Mouse (Mus musculus) monocyte, adult 5-6 weeks (primary cell): ENCODE results near the gene Tmem100. TPM values are rescaled to one million over a fixed set of nuclear protein-coding genes. Genes with fewer than 3 reads are reported as not detected.

ENCODE experiments used
- ATAC-seq: fragments of 153-309, 156-312 bp; replicated peaks from 2 replicates; pipeline ENCODE4 v1.8.0; 2017; ENCODE audit warnings: mild to moderate bottlenecking; ENCODE audit not compliant: low TSS enrichment, insufficient number of reproducible peaks, severe bottlenecking, poor library complexity, low FRiP score
- total RNA-seq: library from RNA; stranded (forward); fragments of 200-1000, 200-491, 200-594 nt; gene quantifications from 3 replicates; pipeline ENCODE4 v1.2.3, GENCODE M21; 2017

Tmem100 gene
- total RNA-seq: not detected in 3 replicates

DNA sequence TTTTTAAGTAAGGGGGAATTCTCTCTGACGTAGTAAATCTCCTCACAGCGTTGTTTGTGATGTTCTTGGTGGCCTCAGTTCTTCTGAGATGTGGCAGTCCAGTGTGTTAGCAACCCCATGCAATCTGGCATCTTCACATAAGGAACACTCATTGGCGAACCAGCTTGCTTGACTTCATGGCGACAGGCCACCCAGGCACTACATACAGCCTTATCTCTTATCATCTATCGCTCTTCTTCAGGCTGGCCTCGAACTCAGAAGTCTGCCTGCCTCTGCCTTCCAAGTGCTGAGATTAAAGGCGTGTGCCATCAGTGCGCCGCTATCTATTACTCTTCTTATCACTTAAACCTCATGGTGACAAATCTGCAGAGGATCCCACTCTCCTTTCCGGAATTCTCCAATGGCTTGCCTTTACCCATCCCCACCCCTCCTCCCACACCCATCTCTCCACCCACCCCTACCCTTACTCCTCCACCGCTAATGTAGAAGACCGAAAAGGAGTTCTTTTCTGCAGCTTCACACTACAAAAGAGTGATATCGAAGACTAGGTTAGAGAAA, at the start of gene Tmem100:
Gene Tmem100 (plus strand): TSS at position 508 of the 558 bp plus-strand sequence.
- ATAC-seq: no peak

DNA sequence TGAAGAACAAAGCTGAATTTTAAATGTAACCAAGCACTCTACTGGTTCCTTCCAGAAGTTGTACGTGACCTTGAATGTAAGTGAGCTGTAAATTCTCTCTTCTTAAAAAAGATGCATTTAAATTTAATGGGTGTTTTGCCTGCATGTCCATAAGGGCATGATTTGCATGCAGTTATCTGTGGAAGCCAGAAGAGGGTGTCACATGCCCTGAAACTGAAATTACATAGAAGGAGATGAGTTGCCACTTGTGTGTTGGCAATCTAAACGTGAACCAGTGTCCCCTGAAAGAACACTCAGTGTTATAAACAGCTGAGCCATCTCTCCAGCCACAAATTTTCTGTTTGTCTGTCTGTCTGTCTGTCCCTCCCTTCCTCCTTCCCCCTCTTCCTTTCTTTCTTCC, 47.2 kb upstream of the Tmem100 start:
- no peak for ATAC-seq

DNA sequence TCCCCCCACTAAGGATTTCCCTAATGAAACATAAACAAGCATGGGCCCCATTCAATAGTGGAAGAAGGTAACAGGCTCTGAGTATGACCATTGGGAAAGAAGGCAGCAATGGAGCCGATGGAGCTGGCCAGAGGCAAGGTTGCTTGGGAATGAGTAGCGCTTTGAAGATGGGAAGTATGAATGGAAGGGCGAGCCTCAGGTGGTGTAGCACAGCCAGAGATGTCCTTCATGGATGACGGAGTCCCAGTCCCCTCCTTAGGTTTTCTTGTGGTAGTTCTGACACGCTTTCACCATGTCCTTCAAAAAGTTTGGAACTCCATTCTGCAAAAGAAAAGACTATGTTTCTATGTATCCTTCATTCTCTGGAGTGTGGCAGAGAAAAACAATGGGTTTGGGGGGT, 45.7 kb upstream of the Tmem100 start:
- ATAC-seq: no peak

DNA sequence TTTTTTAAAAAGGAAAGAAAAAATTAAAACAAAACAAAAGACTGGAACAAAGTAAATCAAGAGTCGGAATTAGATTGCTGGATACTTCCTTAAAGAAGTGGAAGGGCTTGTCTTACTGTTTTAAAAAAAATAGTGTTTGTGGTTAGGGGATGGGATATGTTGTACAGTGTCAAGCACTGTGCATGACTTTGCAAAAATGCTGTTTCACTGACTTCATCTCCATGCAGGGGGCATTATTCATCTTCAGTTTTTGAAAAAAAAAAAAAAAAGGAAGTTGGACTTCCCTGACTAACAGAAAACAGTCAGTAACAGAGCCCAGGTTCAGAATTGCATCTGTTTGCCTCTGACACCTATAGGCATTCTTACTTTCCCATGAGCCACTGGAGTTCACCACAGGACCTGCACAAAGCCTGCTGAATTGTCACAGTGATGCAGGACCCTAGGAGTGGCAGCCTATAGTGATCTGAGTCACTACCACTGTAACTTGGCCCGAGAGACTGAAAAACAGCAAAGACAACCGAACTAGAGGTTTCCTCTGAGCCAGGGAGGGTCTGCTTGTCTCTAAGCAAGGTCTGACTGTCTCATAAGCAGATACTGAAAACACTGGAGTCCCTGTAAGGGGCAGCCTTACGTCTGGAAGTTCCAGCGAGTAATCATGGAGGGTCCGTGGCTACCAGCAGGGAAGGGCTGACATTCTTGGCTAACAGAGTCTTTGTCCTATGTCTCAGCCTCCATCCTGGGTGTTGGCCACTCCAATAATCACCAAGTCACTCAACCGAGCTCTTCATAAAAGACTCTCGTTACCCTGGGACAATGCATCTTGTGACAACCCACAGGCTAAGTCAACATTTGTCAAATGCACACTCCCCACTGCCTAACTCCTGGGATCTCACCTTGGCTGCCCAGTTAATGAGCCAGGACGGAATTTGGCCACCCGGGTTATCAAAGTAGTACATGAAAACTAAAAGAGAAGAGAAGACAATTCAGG, 44.7 kb upstream of the Tmem100 start:
- no peak for ATAC-seq

DNA sequence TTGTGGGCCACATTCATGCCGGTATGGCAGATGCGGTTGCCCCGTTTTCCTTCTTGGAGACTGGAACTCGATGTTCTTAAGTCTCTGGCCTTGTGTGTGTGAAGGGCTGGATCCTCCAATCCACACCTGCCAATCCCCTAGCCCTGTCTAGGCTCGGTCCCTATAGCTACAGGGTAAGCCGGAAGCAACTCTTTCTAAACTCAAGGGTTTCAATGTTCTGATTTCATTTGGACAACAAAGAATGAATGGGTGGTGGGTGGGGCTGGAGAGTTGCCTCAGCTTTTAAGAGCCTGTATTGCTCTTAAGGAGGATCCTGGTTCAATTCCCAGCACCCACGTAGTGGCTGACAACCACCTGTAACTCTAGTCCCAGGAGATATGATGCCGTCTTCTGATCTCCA, 43.6 kb upstream of the Tmem100 start:
- no peak for ATAC-seq

DNA sequence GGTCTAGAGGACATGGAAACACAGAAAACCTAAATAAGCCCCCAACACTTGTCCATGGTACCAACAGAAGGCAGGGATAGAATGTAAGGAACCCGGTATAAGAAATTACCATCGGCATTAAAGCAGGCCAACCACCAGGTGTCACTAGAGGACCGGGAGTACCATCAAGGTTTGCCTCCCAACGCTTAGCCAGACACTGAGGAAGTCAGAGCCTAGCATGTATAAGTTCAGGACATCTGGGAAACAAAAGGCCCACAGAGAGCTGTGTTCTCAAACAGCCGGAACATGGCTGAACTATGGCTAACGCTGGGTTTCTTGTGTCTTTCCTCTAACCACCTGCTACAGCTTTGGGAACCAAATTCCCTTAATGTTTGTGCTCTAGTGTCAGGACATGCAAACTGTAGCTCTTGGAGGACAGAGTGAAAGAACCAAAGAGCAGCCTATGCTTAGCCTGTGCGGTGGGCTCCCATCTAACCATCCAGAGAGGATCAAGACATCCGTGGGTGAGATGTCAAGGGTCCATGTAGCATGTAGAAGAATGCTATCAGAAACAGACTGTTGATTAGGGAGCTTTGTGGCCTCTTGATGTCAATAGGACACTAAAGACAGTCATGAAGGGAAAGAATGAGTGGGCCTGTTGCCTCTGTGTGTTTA, 41.1 kb upstream of the Tmem100 start:
- peak; percentile 51; the same call in 1 of the 2 replicates for ATAC-seq

DNA sequence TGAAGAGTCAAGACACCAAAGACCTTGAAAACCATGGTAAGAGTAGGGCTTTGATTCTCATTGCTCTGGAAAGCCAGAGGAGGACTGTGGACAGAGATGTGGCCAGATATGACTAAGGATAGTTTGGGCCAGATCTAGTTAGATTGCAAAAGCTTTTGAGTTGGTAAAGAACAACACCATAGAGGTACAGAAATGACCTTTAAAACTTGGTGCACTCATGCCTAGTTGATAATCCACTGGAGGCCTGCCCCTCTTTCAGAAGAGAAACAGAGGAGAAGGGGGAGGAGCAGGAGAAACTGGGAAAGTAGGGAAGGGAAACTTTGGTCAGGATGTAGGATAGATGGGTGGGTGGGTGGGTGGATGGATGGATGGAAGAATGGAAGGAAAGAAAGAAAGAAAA, 38.5 kb upstream of the Tmem100 start:
- ATAC-seq: no peak

DNA sequence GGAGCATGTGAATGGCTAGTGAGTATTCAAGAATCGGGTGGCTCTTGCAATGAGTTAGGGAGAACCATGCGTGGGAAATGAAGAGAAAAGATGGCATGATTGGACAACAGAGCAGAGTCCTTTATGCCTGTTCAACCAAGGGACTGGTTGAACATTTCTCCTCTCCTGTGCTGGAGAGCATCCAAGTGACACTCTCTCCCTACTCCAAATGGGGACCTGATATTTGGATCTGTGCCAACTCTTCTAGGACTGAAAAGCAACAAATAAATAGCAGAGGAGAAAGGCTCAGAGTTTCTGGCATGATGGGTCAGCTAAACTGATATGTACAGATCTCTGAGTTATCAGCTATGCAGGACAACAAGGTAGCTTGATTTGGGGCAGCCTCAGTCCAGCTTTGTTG, 35.4 kb upstream of the Tmem100 start:
- ATAC-seq: no peak

DNA sequence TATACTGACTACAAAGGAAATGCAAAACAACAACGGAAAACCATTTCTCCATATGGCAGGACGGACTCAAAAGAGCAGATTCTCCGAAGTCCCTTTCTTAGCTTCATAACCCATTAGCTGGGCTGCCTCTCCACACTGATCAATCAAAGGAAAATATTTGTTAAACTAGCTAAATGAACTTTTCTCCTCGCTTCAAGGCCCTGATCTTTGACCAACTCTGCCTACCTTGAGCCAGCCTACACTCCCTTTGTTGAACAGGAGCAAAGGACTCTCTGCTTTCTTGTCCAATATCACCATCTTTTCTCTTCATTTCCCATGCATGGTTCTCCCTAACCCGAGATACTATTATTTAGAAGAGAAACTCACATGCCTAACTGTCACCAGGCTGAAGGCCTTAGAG, 34.6 kb upstream of the Tmem100 start:
- ATAC-seq: no peak

DNA sequence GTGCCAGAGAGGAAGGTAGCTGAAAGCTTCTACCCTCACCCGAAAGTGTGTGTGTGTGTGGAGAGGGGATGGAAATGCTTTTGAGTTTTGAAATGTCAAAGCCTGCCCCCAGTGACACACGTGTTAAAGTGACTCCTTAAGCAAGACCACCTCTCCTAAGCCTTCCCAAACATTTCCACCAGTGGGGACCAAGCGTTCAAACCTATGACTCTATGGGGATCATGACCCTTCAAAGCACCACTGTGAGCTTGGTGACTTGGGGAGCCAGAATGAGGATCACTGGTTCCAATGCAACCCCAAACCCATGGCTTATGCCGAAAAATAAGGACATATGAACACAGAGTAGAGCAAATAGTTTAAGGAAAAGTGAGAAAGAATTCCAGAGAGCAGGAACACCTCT, 33.7 kb upstream of the Tmem100 start:
- ATAC-seq: no peak

DNA sequence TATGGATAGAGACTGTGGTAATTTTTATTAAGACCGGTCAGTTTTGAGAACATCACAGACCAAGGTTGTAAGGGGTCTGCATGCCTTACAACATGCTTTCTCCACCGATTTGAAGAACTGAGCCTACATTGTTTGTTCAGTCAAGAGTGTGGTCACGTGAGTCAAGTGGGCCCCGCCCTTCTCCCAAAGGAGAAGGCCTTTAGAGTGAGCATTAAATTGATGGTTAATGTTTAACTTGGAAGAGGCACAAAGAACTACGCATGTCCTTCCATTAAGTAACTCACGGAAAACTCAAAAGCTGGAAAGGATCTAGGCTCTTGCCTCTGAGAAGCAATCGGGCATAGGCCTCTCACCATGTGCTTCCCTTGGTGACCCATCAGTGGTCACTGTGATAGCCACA, 33.3 kb upstream of the Tmem100 start:
- no peak for ATAC-seq

DNA sequence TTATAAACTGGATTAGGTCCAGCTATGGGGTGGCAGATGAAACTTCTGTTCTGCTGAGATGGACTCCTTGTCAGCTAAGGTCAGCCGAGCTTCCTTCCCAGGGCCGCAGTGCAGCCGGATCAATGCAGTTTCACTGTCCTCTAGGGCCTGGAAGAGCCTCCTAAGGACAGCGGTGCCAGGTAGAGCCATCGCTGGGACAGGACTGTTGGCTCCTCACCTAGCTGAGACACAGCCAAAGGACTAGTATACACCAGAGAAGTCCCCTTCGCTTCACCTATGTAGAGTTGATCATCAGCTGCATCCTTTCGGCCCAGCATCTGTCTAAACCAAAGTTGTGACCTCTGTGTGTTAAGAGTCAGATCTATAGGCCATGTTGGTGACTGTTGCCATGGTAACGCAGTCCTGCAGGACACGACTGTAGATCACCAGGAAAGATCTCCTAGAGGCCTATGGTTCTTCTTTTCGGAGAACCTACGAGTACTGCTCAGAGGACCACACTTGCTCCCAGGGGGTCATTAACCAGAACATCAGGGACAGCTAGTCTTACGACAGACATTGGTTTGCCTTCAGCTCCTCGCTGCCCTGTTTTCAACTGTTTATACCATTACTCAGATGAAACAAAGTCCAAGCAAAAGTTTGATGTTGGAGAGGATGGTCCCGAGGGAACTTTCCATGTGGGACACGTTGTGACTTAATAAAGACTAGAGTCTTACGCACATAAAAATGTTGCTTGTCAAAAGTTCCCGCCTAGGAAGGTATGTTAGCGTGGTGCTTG, 31.0 kb upstream of the Tmem100 start:
- ATAC-seq: no peak

DNA sequence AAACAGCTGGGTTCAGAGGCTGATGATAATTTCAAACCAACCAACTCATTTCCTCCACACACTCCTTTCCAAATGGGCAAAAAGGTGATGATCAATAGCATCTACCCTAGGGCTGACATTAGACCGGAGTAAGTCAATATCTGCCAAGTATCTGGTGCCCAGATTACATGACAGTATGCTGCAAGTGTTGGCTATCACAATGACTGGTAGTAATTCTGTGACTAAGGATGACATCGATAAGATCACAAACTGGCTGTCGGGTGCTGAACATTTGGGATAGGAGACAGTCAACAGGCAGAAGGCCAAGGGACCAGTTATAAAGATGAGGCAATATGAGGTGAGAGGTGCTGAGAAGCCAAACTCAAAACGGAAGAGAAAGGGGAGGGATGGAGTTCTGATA, 29.5 kb upstream of the Tmem100 start:
- no peak for ATAC-seq

DNA sequence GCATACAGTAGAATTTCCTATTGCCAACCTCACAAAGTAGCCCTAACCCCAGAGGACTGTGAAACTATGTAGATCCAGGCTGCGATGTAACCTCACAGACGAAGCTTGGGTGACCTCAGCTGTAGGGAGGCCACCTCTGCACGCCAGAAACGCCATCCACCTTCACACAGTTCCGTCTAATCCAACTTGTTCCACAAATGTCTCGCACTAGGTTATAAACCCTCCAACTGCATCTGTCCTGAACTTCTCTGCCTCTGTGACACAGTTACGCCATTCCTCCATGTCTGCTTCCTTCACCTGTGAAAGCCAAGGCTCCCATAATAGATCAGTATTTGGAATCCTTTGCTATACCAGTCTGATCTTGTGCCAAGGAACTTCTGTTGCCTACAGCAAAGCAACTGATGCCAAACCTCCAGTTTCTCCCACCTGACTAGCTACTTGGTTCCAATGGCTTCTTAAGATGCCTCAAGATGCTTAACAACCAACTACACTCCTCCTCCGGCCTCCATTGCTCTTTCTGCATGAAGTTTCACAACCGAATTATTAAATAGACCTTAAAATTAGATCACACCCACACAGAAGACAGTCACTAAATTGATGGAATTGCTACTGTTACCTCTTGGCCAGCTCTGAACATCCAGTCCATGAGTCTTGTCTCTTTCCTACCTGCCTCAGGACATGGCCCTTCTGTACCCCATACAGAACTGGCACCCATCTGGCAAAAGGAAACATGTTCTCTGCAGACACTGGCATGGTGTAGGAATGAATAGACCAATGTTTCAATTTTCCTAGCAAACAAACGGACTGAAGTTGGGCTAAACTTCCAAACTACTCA, 28.5 kb upstream of the Tmem100 start:
- ATAC-seq: no peak

DNA sequence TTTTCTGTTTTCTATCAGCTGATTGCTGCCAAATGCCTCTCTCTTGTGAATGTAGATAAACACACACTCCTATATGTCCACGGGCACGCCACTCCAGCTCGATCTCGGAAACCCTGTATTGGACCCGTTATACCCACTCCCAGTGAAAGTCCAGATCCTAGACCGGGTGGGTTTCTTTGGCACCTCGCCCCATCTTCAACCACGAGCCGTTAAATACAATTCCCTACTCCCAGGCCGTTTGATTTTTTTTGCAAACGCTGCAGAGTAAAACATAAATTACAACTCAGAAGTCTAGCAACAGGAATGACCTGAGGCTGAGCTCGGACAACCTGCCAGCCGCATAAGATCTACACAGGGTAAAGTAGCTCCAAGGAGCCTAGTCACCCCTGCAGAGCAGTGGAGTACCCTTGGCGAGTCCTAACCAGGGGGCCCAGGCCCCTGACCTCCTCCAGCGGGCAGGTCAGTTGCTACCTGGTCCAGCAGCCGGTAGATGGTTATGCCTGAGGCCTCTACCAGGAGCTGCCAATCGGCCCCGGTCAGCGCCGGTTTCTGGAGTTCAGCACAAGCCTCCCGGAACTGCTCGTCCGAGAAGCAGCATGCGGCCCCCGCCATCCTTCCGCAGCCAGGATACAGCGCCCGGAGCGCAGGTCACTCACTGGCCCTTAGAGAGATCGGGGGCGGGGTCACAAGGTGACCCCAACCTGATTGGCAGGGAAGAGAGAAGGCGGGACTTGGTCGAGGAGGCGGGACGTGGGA, 27.7 kb upstream of the Tmem100 start, which contains the start of gene Pctp:
Gene Pctp (minus strand): TSS at position 664 of the 756 bp plus-strand sequence.
- peak; percentile 98 for ATAC-seq

DNA sequence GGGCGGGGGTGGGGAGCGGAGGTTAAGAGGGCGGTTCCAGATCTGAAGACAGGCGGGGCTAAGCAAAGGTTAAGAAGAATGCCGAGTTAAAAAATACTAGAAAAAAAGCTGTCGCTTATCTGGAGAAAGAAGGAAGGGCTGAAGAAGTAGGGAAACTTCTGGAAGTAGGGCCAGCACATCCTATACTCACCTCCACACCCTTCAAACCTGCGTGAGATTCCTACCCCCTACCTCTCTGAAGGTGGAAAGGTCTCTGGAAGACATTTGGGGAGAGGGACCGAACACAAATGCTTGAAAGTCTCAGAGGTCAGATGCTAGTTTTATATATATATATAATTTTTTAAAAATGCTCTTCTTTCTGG, 27.2 kb upstream of the Tmem100 start:
- ATAC-seq: no peak

DNA sequence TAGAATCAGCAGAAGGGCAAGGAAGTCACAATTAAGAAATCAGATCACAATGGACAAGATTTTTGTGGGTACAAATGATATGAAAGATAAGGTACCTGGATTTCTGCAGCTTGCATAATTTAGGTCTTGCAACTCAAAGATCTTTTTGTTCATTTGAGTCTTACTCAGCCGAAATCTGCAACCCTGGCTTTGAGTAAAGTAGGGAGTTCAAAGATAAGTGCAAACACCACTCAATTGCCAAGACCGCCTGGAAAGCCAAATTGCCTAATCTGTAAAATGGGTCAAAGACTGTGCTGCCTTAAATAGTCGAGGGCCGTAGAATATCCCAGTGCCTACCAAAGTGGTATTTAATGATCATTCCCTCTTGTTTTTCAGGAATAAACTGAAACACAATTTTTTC, 26.8 kb upstream of the Tmem100 start:
- ATAC-seq: no peak

DNA sequence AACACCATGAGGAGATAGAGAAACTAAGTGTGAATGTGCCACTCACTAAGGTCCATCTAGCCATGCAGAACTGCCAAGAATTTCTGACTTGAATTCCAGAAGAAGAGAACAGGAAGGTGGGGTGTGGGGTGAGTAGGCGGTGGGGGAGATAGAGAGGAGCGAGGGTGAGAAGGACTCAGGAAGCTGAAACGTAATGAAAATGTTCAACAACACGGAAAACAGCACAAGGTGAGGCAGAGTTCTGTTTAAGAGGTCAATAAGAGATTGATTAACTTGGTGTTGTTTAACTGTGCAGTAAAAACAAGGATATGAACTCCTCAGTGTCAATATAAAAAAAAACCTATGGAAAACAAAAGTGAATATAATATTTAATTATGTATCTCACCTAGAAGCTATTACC, 24.0 kb upstream of the Tmem100 start:
- no peak for ATAC-seq
